ENCODE assay signal across 14 mouse cellular contexts in genomic region chr5:107125131-107125530, GRCm38 (mm10).
DNase-seq lines count a peak whose midpoint lies in the region; ATAC-seq and TF ChIP-seq lines count a peak whose summit lies in the region.
"Had no signal": no experiment of that assay in that cellular context is flagged by ENCODE, and none has a peak within 500 bp of the region (broad histone marks: within the 10 kb centered on the region; RNA-seq: fewer than 3 reads in every experiment).

No protein-coding gene starts in this region.

- no peak for TF ChIP-seq CTCF in intestine, postnatal 0 days (IDR thresholded peaks at IDR 0.05; ENCODE audit: low read depth)
- TF ChIP-seq CTCF in CH12.LX (conservative IDR thresholded peaks at IDR 0.05 in 1 of 2, IDR thresholded peaks at IDR 0.05 in 1 of 2; ENCODE audit: low read depth in 2 of 2, low read length in 2 of 2), result no peak

- H3K79me2 ChIP-seq in CH12.LX (replicated peaks; ENCODE audit: control insufficient read depth, extremely low read depth, insufficient read depth, poor library complexity, severe bottlenecking), result no peaks in the 10 kb centered on the region

- H3K4me1 ChIP-seq in intestine, embryonic 14.5 days (replicated peaks; ENCODE audit: control insufficient read depth, insufficient read depth, low read length), result peaks cover 29% of the 10 kb centered on the region
- no peaks in the 10 kb centered on the region for H3K4me1 ChIP-seq in intestine, postnatal 0 days (replicated peaks; ENCODE audit: control insufficient read depth, insufficient read depth, low read length)
- H3K4me1 ChIP-seq in CH12.LX (ENCODE audit: control insufficient read depth in 1 of 2, insufficient read depth in 2 of 2), result peaks cover 0 to 11% of the 10 kb centered on the region in 2 experiments; a peak in 1 of 4 replicates
- peaks cover 73% of the 10 kb centered on the region for H3K4me1 ChIP-seq in embryonic facial prominence, embryonic 13.5 days
- H3K4me1 ChIP-seq in stomach, embryonic 14.5 days (ENCODE audit: control insufficient read depth, insufficient read depth, low read length), result peaks cover 31% of the 10 kb centered on the region; the same call in 1 of the 2 replicates
- H3K4me1 ChIP-seq in forebrain, embryonic 14.5 days (ENCODE audit: control insufficient read depth, insufficient read depth, low read length), result no peaks in the 10 kb centered on the region

- ATAC-seq in intestine, embryonic 14.5 days (replicated peaks; ENCODE audit: low FRiP score, low TSS enrichment, low read depth), result no peak
- ATAC-seq in intestine, postnatal 0 days, result no peak
- ATAC-seq in embryonic facial prominence, embryonic 13.5 days (ENCODE audit: insufficient number of reproducible peaks, insufficient read depth, low FRiP score, low TSS enrichment, low read depth), result no peak
- no peak for ATAC-seq in stomach, embryonic 14.5 days (ENCODE audit: insufficient number of reproducible peaks, insufficient read depth, low FRiP score, low read depth)
- no peak for ATAC-seq in forebrain, embryonic 14.5 days
- ATAC-seq: midbrain, embryonic 13.5 days had no signal

- peaks cover 38% of the 10 kb centered on the region for H3K36me3 ChIP-seq in intestine, embryonic 14.5 days (ENCODE audit: control insufficient read depth, insufficient read depth, low read length)
- H3K36me3 ChIP-seq in intestine, postnatal 0 days (ENCODE audit: control insufficient read depth, insufficient read depth), result peaks cover 8% of the 10 kb centered on the region; the same call in 1 of the 2 replicates
- no peaks in the 10 kb centered on the region for H3K36me3 ChIP-seq in CH12.LX (replicated peaks in 1 of 2; ENCODE audit: control insufficient read depth in 1 of 2, insufficient read depth in 1 of 2, low read length in 1 of 2)
- H3K36me3 ChIP-seq in embryonic facial prominence, embryonic 13.5 days, result peaks cover 26% of the 10 kb centered on the region
- H3K36me3 ChIP-seq in stomach, embryonic 14.5 days (ENCODE audit: control insufficient read depth, insufficient read depth, low read length), result peaks cover 18% of the 10 kb centered on the region; the same call in 1 of the 2 replicates
- H3K36me3 ChIP-seq in forebrain, embryonic 14.5 days (ENCODE audit: control insufficient read depth, insufficient read depth, low read length), result no peaks in the 10 kb centered on the region
- H3K36me3 ChIP-seq: forebrain, embryonic 12.5 days; hindbrain, embryonic 13.5 days; midbrain, embryonic 13.5 days had no signal

- no peaks in the 10 kb centered on the region for H3K27me3 ChIP-seq in intestine, embryonic 14.5 days (replicated peaks; ENCODE audit: control insufficient read depth, insufficient read depth, low read length)
- H3K27me3 ChIP-seq in intestine, postnatal 0 days (replicated peaks; ENCODE audit: control insufficient read depth, insufficient read depth, low read length), result no peaks in the 10 kb centered on the region
- H3K27me3 ChIP-seq in CH12.LX (replicated peaks), result no peaks in the 10 kb centered on the region
- no peaks in the 10 kb centered on the region for H3K27me3 ChIP-seq in embryonic facial prominence, embryonic 13.5 days
- no peaks in the 10 kb centered on the region for H3K27me3 ChIP-seq in stomach, embryonic 14.5 days (ENCODE audit: control insufficient read depth, insufficient read depth, low read length)
- H3K27me3 ChIP-seq in forebrain, embryonic 14.5 days (replicated peaks; ENCODE audit: control insufficient read depth, insufficient read depth, low read length), result 0 out of 2 replicates have a peak, but pooled peaks cover 4% of the 10 kb centered on the region
- H3K27me3 ChIP-seq: hindbrain, embryonic 13.5 days; midbrain, embryonic 13.5 days had no signal

- peak overlapping the region; percentile 62 for H3K27ac ChIP-seq in intestine, embryonic 14.5 days (ENCODE audit: low read depth)
- H3K27ac ChIP-seq in intestine, postnatal 0 days (ENCODE audit: low read depth, low read length), result no peak overlapping the region
- H3K27ac ChIP-seq in CH12.LX (ENCODE audit: insufficient read depth, low read depth), result no peak overlapping the region
- H3K27ac ChIP-seq in embryonic facial prominence, embryonic 13.5 days, result peak overlapping the region; percentile 58
- peak overlapping the region; percentile 18; the same call in 1 of the 2 replicates for H3K27ac ChIP-seq in stomach, embryonic 14.5 days (ENCODE audit: low read length)
- no peak overlapping the region for H3K27ac ChIP-seq in forebrain, embryonic 14.5 days (ENCODE audit: low read depth, low read length)
- H3K27ac ChIP-seq: forebrain, embryonic 12.5 days; hindbrain, embryonic 13.5 days; midbrain, embryonic 13.5 days had no signal

- no peak for DNase-seq in intestine, embryonic 14.5 days (ENCODE audit: low spot score)
- DNase-seq in CH12.LX (ENCODE audit: extremely low read depth), result peak; percentile 15
- no peak for DNase-seq in forebrain, embryonic 14.5 days (ENCODE audit: low spot score)
- no peak for DNase-seq in layer of hippocampus, adult 8-10 months (ENCODE audit: low spot score in 2 of 2)
- DNase-seq: adrenal gland, postnatal 10 days; cerebellum, postnatal 14 days; lung, postnatal 36 days had no signal

- in situ Hi-C loops in CH12.LX (cut with MboI; ENCODE audit: low pct_ligation_motif_present, low pct_unique_long_range_greater_than_20kb, low sequenced_read_pairs), result no loop called here

- H3K4me3 ChIP-seq in intestine, embryonic 14.5 days (ENCODE audit: low read depth, low read length), result no peak overlapping the region
- H3K4me3 ChIP-seq in intestine, postnatal 0 days (ENCODE audit: low read depth, low read length), result no peak overlapping the region
- no peak overlapping the region for H3K4me3 ChIP-seq in CH12.LX (replicated peaks in 1 of 3; ENCODE audit: low read depth in 2 of 3, low read length in 2 of 3, poor library complexity in 1 of 3)
- H3K4me3 ChIP-seq in embryonic facial prominence, embryonic 13.5 days, result no peak overlapping the region
- H3K4me3 ChIP-seq in stomach, embryonic 14.5 days (ENCODE audit: low read depth, low read length), result no peak overlapping the region
- no peak overlapping the region for H3K4me3 ChIP-seq in forebrain, embryonic 14.5 days (ENCODE audit: low read depth, low read length)
- H3K4me3 ChIP-seq: forebrain, embryonic 12.5 days; hindbrain, embryonic 13.5 days; midbrain, embryonic 13.5 days had no signal

- H3K4me2 ChIP-seq in intestine, embryonic 14.5 days (ENCODE audit: low read length), result no peak overlapping the region
- no peak overlapping the region for H3K4me2 ChIP-seq in intestine, postnatal 0 days (replicated peaks; ENCODE audit: low read depth)
- no peak overlapping the region for H3K4me2 ChIP-seq in CH12.LX (ENCODE audit: insufficient read depth, low read depth, poor library complexity, severe bottlenecking)
- H3K4me2 ChIP-seq in embryonic facial prominence, embryonic 13.5 days, result no peak overlapping the region
- no peak overlapping the region for H3K4me2 ChIP-seq in stomach, embryonic 14.5 days (replicated peaks; ENCODE audit: low read depth, low read length)
- H3K4me2 ChIP-seq in forebrain, embryonic 14.5 days (ENCODE audit: low read length), result no peak overlapping the region
- H3K4me2 ChIP-seq: forebrain, embryonic 12.5 days; hindbrain, embryonic 13.5 days; liver, embryonic 11.5 days; midbrain, embryonic 13.5 days had no signal

- TF ChIP-seq EP300 in CH12.LX (IDR thresholded peaks at IDR 0.05; ENCODE audit: low read length), result no peak

- no peak for TF ChIP-seq RAD21 in CH12.LX (IDR thresholded peaks at IDR 0.05; ENCODE audit: low read depth, low read length)

- no peak for TF ChIP-seq POLR2A in CH12.LX (IDR thresholded peaks at IDR 0.05; ENCODE audit: low read depth, low read length)

- 59% methylated on average over 6 of the region's 6 CpGs for WGBS in intestine, embryonic 14.5 days
- WGBS in intestine, postnatal 0 days, result 67% methylated on average over 6 of the region's 6 CpGs
- WGBS in embryonic facial prominence, embryonic 13.5 days, result 43% methylated on average over 6 of the region's 6 CpGs
- WGBS in stomach, embryonic 14.5 days, result 53% methylated on average over 6 of the region's 6 CpGs
- 33% methylated on average over 6 of the region's 6 CpGs for WGBS in forebrain, embryonic 14.5 days

- H3K9ac ChIP-seq in intestine, embryonic 14.5 days (ENCODE audit: low read length), result no peak overlapping the region
- no peak overlapping the region for H3K9ac ChIP-seq in intestine, postnatal 0 days (ENCODE audit: low read depth, low read length)
- no peak overlapping the region for H3K9ac ChIP-seq in CH12.LX (ENCODE audit: insufficient read depth, low read depth)
- no peak overlapping the region for H3K9ac ChIP-seq in embryonic facial prominence, embryonic 13.5 days
- H3K9ac ChIP-seq in stomach, embryonic 14.5 days (replicated peaks; ENCODE audit: low read depth, low read length), result no peak overlapping the region
- no peak overlapping the region for H3K9ac ChIP-seq in forebrain, embryonic 14.5 days (ENCODE audit: low read length)
- H3K9ac ChIP-seq: forebrain, embryonic 12.5 days; hindbrain, embryonic 13.5 days; midbrain, embryonic 13.5 days had no signal

- dilution Hi-C loops in CH12.LX (cut with MboI; ENCODE audit: extremely low pct_ligation_motif_present, extremely low pct_unique_long_range_greater_than_20kb, low sequenced_read_pairs), result no loop called here

- H3K9me3 ChIP-seq in intestine, embryonic 14.5 days (ENCODE audit: control insufficient read depth, low read length), result no peaks in the 10 kb centered on the region
- no peaks in the 10 kb centered on the region for H3K9me3 ChIP-seq in intestine, postnatal 0 days (ENCODE audit: control insufficient read depth)
- H3K9me3 ChIP-seq in CH12.LX (replicated peaks; ENCODE audit: low read length), result no peaks in the 10 kb centered on the region
- no peaks in the 10 kb centered on the region for H3K9me3 ChIP-seq in embryonic facial prominence, embryonic 13.5 days
- H3K9me3 ChIP-seq in stomach, embryonic 14.5 days (ENCODE audit: control insufficient read depth, low read depth, low read length), result no peaks in the 10 kb centered on the region
- H3K9me3 ChIP-seq in forebrain, embryonic 14.5 days (replicated peaks; ENCODE audit: control insufficient read depth, low read length), result no peaks in the 10 kb centered on the region
- H3K9me3 ChIP-seq: forebrain, embryonic 12.5 days; hindbrain, embryonic 13.5 days; midbrain, embryonic 13.5 days had no signal

TF ChIP-seq in CH12.LX, 34 proteins besides CTCF, POLR2A, EP300 and RAD21 (continues in another document):
- no peak for TF ChIP-seq MXI1 (IDR thresholded peaks at IDR 0.05; ENCODE audit: low read depth, low read length)
- TF ChIP-seq USF1 (IDR thresholded peaks at IDR 0.05; ENCODE audit: low read depth, low read length), result no peak
- no peak for TF ChIP-seq IRF4 (IDR thresholded peaks at IDR 0.05; ENCODE audit: low read depth, low read length)
- TF ChIP-seq NRF1 (IDR thresholded peaks at IDR 0.05; ENCODE audit: low read depth, low read length), result no peak
- no peak for TF ChIP-seq MYC (IDR thresholded peaks at IDR 0.05; ENCODE audit: low read depth, low read length)
- no peak for TF ChIP-seq SIN3A (IDR thresholded peaks at IDR 0.05; ENCODE audit: low read length)
- no peak for TF ChIP-seq PAX5 (IDR thresholded peaks at IDR 0.05; ENCODE audit: low read length)
- no peak for TF ChIP-seq UBTF (IDR thresholded peaks at IDR 0.05; ENCODE audit: low read depth, low read length)
- no peak for TF ChIP-seq JUND (conservative IDR thresholded peaks at IDR 0.05; ENCODE audit: low read depth, low read length)
- no peak for TF ChIP-seq ELF1 (IDR thresholded peaks at IDR 0.05; ENCODE audit: low read depth, low read length)

Comparison
In these comparisons a context has a peak if more than half of its experiments do, and no peak if none do; other contexts are left out.
1. H3K27ac ChIP-seq: peak in intestine, embryonic 14.5 days (single experiment), embryonic facial prominence, embryonic 13.5 days (single experiment) and stomach, embryonic 14.5 days (single experiment); none in intestine, postnatal 0 days (single experiment), CH12.LX (single experiment) and forebrain, embryonic 14.5 days (single experiment).